Mouse (Mus musculus) T-cell, adult 2 months (primary cell): Measurements from ENCODE around the gene Naa10.

Experiments
- DNase-seq: peaks from one replicate; pipeline ENCODE4 v3.0.0; 2022; ENCODE audit warnings: low spot score

The Naa10 gene

DNA sequence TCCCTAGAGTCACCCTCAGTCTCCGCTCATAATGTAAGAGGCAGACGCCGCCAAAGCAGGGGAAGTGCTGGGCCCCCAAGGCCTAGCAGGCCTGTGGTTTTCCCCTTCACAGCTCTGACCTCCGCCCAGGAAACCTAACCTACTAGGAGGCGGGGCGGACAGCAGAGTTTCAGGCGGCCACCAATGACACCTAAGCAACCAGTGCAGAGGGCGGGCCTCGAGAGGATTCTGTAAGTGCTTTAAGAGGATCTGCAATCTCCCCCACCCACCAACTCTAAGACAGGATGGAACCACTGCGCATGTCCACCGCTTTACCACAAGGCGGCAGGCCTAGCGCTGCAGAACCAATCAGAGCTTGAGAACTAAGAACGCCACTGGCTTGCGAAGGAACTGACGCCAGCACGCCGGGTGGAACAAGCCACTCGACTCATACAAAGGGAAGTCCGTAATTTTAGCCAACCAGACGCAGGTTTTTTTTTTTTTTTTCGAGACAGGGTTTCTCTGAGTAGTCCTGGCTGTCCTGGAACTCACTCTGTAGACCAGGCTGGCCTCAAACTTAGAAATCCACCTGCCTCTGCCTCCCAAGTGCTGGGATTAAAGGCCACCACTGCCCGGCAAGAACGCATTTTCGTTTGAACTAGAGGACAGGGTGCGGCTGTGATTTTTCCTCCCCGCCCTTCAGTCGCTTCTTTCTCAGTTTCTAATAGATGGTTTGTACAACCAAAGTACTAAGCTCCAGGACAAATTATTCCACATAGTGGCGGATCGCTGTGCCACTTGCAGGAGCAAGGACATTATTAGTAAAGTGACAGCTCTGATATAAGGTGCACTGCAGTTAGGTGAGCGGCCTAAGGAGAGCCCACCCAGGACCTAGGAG, 6.7 kb downstream of the Naa10 start:
- DNase-seq = peak; percentile 95

DNA sequence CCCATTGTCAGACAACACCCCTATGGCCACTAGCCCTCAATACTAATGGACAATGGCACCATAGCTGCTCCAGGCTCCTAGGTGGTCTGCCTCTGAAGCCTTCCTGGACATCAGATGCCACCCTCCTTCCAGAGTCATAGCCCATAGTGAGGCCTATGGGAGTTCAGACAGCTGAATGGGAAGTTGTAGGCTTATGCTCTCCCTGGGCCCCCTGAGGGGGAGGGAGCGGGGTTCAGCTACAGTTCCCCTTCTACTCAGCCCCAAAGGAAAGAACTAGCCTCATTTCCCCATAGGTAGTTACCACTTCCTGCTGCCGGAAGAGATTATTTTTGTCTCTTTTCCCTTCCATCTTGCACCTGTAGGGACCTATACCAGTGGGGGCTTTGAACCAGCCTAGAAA, 10.2 kb downstream of the Naa10 start:
- DNase-seq = peak; percentile 62

DNA sequence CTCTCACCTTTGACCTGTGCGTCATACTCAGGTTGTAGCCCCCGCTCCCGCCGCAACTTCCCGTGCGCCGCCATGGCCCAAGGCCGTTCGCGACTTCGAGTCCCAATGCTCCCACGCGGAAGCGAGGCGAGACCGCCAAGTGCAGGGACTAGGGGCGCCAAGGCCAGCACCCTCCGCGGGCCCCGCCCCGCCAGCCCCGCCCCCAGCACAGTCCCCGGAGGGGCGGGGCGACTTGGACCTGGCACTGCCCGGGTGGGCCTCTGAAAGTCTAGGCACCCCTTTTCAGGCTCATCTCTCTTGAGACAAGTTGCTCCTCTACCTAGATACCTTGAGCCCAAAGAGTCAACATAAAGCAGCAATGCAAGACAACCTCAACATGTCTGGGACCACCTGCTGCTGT, 10.6 kb downstream of the Naa10 start:
- DNase-seq = peak; percentile 46

DNA sequence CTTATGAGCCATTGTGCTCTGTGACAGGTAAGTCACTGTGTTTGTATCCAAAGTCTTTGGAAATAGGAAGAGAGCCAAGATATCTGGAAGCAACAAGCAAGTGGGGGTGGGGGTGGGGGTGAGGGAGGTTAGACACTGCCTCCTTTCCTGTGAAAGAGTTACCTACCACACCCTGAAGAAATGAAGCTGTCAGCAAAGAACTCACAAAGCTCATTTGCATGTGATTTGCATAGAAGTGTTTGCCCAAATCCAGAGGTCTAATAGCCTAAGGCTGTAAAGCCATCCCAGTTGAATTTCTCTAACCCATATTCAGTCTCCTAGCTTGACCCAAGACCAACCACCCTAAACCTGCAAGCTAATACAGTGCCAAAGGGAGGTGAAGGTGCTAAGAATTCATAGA, 11.3 kb downstream of the Naa10 start:
- no peak for DNase-seq

DNA sequence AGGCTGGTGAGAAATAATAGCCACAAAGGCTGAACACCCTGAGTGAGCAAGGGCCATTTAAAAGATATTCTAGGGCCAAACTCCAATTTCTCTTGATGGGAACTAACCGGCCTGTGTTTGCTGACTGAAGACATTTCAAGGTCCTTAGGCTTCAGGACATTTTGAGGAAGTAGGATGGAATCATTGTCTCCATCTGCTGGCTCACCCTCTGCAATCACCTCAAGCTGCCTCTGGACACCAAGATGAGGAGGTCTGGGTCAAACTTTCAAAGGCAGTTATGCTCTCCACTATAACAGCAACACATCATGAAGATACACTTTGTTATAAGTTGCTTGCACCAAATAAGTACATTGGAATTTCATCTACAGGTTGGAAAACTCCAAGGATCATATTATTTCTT, 11.7 kb downstream of the Naa10 start:
- no peak for DNase-seq

DNA sequence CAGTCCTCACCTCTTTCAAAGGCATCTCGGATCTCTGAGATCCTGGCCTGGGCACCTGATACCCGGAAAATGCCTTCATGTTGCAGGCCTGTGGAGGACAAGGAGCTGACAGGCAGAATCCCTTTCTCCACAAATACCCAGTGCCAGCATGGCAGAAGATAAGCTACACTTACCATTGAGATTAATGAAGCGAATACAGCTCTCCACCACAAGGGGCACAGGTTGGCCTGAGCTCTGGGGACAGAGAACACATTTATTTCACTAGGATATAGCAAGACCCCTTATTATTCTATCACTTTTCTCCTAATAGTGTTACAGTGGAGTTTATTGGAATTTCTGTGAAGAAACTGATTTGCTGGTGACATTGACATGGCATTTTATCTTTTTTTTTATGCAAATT, 23.8 kb downstream of the Naa10 start:
- DNase-seq = no peak

DNA sequence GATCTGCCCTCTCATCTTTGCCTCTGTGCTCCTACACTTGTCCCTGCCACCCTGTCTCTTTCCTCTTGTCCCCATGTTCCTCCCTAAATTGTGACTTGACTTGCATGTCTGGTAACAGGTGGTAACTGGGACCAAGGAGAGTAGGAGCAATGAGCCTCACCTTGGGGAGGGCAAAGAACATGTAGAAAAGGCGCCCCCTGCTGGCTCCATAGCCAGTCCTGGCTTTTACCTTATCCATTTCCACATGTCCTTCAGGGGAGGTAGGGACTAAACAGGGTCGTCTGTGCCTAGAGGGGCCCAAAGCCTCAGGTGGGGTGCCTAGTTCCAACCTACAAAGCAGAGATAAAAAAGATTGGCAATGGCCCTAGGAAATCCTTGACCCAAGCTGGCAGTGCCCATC, 26.0 kb downstream of the Naa10 start, which contains the start of gene L1cam:
TSS of gene L1cam (minus strand) at position 387 of the 400 bp plus-strand sequence.
- peak; percentile 48 for DNase-seq

DNA sequence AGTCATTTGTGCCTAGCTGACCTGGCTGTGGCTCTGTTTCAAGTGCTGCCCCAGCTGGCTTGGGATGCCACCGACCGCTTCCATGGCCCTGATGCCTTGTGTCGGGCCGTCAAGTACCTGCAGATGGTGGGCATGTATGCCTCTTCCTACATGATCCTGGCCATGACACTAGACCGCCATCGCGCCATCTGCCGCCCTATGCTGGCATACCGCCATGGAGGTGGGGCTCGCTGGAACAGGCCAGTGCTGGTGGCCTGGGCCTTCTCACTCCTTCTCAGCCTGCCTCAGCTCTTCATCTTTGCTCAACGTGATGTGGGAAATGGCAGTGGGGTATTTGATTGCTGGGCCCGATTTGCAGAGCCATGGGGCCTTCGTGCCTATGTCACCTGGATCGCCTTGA, 28.9 kb downstream of the Naa10 start:
- DNase-seq = no peak

DNA sequence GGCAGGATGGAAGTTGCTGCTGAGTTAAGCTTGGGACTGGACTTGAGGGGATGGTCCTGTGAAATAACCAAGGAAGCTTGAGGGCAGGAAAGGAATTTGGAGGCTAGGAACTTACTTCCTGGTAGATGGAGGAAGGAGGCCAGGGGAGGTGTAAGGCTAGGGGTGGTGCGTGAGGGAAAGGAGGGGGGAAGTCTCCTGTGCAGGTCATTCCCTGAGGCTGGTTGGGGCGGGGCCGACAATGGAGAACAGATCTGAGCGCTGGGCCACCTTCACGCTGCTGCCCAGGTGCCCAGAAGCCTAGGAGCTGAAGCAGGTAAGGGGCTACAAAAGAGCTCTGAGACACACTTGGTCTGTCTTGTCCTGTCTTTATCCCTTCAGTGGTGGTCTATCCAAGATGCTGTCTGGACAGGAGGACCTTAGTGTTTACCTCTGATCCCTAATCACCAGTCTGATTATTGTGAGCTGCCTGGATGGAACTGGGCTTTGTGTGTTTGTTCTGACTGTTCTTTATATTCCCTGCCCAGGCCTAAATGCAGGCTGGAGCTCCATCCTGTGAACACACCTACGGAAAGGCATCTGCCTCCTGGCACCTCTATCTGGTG, 30.1 kb downstream of the Naa10 start, which contains the start of gene Avpr2:
TSS of gene Avpr2 (plus strand) at position 552 of the 602 bp plus-strand sequence.
- no peak for DNase-seq

DNA sequence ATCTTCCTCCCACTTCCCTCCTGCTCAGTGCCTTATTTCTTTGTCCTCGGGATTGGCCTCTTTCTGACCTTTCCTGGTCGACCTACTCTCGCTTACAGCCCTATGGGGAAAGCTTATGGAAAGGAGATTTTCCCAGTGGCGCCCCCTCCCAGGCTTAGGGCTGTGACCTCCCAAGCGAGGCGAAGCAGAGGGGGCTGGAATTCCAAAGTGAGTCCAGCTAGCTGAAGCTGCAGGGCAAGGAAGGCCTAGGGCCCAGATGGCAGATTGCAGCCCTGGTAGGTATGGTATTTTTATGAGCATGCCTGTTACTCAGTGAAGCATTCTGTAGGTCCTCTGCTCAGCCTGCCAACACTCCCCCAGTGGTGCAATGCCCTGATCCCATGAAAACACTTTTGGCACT, 40.3 kb downstream of the Naa10 start:
- no peak for DNase-seq

DNA sequence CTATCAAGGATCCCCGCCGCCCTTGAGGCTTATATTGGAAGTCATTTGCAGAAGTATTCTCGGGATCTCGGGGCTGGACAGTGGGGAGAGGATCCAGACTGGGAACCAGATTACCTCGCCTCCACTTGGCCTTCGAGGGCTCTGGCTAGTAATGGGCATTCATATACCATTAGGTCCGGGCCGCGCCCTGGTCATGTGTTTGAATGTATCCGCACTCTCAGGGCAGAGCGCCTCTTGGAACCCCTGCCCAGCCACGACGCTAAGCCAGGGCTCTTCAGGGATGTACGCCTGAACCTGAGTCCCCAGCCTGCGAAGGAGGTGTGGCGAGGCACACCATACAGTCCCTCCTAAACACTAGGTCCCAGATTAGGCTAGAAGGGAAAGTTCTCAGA, 40.7 kb downstream of the Naa10 start:
- DNase-seq = no peak

DNA sequence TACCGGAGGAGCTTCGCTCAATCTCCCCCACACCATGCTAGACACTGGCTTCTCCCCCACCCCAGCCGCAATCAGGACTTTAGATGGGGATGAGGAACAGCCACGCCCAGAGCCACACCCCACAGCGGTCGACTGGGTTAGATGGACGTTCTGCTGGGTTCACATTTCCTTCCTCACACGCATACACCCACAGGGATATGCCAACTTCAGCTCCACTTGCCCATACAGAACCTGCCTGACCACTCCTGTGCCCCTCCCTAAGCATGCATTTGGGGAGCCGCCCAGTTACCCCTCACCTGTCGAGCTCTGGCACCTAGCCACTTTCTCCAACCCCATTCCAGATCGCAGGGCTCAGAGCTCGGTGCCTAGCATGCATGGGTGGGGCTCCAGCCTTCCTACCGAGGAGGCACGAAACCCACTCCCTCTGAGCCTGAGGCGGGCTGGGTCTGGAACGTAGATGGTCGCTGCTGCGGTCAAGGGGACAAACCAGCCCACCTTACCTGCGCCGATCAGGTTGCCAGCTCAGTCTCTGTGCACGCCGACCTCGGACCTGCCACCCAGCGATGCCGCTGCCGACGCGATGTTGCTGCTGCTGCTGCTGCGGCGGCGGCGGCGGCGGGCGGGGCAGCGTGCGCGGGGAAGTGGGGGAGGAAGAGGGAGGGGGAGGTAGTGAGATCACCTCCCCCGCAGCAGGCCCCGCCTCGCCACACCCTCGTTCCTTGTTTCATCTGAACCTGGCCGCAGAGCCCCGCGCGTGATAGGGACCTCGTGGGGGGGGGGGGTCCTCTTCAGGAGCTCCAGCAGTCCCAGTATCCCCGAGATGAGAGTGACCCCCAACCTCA, 41.3 kb downstream of the Naa10 start:
- DNase-seq = peak; percentile 65

DNA sequence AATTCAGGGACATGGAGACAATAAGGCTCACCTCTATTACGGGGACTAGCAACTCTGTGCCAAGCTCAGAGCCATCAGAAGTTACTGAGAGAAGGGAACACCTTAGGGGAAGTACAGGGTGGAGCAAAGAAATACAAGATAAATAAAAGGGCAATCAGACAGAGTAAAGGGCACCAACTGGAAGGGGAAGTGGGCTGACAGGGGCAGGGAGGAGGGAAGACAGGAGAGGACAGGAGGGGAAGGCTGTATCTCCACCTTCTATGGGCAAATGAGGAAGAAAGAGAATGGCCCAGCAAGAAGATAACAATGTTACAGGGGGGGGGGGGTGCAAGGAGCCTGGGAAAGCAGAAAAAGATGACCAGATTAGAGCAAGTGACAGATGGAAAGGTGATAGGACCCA, 44.7 kb downstream of the Naa10 start:
- DNase-seq = no peak

DNA sequence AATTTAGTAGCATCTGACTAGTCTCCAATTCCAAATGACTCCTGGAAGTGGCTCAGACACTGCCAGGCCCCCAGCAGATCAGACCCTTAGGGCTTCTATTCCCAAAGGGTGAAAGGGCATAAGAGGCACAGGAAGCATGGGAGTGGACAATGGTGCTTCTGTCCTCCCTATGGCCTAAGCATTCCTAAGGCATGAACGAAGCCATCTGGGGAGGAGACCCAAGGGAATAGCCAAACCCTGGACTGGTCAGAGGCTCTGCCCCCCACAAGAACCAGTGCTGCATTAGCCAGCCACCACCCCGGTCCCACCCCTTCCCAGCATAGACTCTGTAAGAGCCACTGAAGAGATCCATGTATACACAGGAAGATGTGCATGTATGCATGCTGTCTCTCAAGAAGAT, 45.9 kb downstream of the Naa10 start:
- DNase-seq = no peak

DNA sequence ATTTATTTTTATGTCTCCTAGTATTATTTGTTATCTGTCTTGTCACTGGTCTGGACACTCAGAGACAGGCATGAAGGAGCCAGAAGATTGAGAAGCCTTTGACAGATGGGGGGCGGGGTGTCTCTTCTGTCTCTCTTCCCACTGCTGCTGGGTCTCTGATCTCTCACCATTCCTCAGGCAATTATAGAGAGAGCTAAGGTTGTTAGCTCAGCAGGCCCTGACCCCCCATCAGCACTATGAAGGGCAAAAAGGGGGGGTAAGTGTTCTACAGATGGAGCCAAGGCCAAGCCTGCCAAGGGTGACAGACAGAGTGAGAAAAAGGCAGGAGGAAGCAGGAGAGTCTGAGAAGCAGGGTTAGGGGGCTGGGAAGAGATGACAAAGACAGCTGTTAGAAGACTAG, 49.8 kb downstream of the Naa10 start:
- DNase-seq = no peak

DNA sequence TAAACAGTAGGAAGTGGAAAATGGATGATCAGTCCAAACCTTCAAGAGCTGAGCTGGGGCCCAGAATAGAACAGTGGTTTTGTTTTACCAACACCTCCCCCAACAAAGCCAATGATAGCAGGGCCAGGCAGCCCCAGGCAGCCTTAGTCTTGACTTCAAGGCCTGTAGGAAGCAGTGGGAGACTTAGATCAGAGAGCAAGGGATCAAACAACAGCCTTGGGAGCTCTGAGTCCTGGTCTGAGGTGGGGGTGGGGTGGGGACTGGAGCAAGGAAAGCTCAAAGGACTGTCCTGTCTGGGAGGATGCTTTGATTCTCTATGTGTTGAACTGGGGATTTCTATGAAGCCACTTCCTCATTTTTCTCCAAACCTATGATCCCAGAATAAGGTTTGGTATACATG, 50.3 kb downstream of the Naa10 start:
- no peak for DNase-seq

DNA sequence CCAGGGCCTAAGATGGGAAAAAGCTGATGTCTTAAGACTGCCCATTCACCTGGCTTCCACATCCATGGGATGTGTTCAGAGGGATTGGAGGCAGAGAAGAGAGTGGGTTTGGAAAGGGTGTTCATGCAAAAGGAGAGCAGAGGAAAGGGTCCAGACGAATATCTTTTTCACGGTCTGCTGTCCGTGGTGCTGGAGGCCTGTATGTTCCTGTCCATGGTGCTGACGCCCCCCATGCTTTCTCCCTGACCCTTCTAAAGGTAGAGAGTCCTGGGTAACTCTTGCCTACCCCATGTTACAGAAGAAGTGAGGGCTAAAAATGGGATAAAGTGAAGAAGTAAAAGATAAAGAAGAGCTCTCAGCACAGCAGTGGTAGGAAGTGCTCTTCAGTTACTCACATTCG, 52.4 kb downstream of the Naa10 start:
- no peak for DNase-seq

DNA sequence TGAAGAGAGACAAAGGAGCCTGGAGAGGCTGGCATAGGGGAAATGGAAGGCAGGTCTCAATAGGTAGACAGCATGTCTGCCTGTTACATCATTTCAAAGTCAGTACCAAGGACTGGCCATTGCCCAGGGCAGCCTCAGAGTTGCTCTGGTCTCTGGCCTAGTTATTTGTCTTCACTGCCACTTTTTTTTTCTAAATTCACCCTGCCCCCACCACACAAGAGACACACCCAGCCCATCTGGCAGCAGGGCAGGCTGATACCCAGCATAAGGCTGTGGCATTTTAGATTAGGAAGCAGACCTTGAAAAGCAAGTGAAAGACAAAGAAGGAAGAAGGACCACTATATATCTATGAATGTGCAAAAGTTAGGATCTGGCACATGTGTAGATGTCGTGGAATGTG, 53.9 kb downstream of the Naa10 start:
- no peak for DNase-seq

DNA sequence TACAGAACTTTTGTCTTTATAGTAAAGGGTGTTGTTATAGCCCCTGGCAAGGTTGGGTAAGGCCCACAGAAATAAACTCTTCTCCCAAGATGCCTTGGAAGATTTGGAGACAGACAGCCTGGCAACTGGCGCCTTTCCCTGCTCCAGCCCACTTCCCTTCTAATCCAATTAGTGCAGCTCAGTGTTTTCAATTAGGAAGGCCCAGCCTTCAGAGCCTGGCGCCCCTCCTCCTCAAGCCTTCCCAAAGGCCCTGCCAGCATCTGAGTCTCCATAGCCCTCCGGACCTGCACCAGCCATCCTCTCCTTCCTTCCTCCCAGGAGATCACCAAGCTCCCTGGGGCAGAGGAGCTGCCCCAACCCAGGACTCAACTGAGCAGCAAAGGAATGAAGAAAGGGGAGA, 54.5 kb downstream of the Naa10 start:
- DNase-seq = no peak
